Mouse (Mus musculus) right cerebral cortex, postnatal 14 days (tissue): Measurements from ENCODE around the gene Sgk1.

ENCODE experiments used
- DNase-seq: peaks from one replicate; pipeline ENCODE4 v3.0.0; 2022

Gene Sgk1

GRCm38 (mm10) chr10:21975384-21975783 is 93.4 kb downstream of the Sgk1 start:
- DNase-seq = no peak

DNA sequence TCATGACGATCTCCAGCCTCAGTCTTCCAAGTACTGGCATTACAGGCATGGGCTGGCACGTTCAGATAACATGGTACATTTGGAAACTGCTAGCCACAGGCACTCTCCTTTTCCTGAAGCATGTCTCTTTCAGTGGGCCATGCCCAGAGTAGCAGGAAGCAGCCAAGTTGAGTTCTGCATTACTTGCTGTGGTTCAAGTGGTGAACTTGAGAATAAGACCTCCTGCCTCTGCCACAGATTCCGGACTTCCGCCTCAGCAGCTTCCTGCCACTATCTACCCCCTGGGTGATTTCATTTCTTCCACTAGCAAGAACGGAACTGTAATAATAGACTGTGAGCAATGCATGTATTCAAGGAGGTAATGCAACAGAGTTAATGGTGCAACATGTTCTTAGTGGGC is 94.3 kb downstream of the Sgk1 start:
- no peak for DNase-seq

DNA sequence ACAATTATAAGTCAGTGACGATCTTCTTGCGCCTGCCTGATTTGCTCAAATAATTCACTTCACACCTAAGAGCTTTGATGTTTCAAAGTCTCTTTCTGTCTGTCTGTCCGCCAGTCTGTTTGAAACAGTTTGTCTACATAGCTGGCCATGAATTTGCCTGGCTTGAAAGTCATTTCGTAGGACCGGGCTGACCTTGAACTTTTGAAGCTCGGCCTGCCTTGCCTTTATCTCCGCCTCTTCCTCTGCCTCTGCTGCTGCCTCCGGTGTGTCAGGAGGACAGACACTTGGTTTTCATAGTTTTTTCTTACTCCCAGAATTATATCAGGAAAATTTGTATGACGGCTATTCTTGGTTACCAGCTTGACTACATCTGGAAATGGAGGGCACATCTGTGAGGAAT is 96.4 kb downstream of the Sgk1 start:
- DNase-seq = no peak

DNA sequence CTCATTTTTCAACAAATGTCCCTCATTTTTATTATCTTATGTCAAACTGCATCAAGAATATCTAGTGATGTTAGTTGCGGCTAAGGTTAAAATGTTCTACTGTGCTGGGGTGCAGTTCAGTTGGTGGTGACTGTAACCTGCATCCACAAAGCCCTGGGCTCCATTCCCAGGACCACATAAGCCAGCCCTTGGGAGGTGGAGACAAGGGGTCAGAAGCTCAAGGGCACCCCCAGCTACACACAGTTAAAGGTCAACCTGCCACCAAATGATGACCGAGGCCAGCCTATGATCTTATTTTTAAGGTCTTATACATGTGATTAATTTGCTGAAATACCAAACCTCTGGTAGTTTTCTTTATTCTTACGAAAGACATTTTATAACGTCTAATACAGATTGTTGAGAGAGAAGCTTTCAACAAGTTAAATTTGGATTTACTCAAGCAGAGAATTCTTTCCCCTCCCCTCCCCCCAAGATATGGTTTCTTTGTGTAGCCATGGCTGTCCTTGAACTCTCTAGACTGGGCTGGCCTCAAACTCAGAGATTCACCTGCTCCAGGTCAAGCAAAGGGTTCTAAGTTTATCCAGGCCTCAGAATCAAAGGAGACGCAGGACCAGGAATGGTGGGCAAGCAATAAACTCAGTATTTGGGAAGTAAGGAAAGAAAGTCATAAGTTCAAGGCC is 97.4 kb downstream of the Sgk1 start:
- no peak for DNase-seq

DNA sequence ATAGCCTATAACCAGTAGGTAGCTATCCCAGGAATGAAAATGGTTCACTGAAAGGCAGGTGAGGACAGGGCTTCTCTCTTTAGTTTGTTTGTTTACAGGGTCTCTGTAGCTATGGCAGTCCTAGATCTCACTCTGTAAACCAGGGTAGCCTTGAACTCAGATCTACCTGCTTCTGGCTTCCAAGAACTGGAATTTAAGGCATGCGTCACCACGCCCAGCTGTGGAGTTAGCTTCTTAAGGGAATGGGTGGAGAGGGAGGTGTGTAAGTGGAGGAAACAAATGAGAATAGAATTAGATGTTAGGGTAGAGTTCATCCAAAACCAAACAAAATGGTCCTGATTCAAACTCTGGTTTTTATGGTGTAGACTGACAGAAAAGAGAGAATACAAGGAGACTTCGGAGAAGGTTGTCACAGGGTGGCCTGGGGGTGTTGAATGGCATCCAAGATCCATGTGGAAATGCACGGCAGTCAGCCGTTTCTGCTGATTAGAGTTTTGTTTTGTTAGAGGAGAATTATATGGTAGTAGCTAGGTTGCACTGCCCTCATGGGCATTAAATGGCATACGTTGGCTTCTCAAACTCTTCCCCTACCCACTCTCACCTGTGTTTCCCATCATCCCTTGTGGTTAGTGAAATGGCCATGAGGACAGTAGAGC is 98.9 kb downstream of the Sgk1 start:
- DNase-seq = no peak

DNA sequence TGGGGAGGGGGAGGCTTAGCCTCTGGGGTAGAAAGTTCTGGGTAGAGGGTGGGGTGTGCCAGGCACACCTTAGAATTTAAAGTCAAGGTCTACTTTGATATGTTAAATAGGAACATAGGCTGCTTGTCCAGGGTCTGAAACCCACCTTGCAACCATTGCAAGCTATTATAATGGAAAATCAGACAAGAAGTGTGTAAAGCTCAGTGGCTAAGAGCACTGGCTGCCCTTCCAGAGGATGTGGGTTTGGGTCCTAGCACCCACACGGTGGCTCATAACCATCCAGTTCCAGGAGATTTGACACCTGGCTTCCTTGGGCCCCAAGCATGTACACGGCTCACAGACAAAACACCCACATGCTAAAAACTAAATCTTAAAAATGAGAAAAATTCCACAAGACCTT is 100.3 kb downstream of the Sgk1 start:
- no peak for DNase-seq

DNA sequence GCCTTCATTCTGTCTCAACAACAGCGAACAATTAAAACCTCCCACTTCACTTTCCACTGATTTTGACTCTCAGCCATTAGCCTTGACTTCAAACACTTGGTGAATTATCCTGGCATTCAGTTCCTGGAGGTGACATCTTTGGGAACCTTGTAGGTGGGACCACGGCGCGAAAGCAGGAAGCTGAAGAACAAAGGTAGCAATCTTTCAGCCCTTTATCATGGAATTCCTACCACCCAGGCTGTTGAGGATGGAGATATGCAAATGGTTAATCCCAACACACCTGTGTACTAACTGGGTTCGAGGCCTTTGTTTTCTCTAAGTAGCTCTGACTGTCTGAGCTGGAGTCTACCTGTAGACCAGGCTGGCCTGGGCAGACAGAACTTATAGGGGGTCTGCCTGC is 106.5 kb downstream of the Sgk1 start:
- DNase-seq = no peak

DNA sequence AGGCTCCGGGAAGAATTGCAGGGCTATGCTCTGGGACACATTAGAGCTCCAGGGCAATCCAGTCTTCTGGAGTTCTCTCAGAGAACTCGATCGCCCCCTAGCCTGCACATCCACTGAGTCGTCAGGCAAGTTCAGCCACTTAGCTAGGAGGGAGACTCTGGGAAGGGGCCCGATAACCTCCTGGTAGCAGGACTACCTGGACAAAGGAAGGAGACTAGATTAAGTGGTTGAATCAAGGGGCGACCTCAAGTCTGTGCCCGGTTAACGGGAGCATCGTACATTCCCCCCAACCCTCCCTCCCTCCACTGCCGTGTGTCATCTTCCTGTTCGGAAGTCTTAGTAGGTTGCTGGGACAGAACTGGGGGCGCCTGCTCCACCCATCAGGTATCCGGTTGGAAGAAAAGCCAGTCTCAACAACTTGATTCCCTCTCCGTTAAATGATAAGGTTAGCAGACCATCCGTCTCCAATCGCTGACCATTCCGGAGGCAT is 109.4 kb downstream of the Sgk1 start:
- peak; percentile 90 for DNase-seq

GRCm38 (mm10) chr10:21991986-21992833 is 110.2 kb downstream of the Sgk1 start:
- peak; percentile 34 for DNase-seq

DNA sequence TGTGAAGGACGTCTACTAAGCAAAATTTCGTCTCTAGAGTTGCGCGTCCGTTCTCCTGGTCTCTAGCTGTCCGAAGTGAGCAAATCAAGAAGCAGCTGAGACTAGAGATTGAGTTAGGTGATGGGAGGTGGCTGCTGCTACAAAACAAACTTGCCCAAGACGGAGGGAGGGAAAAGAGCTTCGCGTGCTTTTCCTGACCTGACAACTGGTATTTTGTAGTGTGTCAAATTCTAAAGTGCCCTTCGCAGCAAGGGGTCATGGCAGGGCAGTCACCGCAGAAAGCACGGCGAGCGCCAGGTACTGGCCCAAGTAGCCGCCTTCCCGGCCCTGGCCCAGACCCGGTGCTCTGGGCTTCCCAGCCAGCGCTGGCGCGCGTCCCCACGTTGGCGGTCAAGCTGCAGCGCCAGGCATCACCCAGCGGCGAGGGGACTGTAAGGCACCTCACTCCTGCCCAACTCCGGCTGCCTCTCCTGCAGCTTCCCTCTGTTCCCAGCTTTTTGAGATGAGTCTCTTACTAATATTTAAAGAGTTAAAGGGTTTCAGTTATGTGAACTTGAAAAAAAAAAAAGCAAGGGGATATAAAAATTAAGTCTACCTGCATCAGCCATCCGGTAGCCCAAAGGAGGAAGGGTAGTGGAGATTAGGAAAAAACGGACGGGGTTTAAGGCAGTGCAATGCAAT is 111.0 kb downstream of the Sgk1 start:
- peak; percentile 82 for DNase-seq

- peak; percentile 57 for DNase-seq
These were observed 111.8 kb downstream of the Sgk1 start for GRCm38 (mm10) chr10:21993515-21994373.

DNA sequence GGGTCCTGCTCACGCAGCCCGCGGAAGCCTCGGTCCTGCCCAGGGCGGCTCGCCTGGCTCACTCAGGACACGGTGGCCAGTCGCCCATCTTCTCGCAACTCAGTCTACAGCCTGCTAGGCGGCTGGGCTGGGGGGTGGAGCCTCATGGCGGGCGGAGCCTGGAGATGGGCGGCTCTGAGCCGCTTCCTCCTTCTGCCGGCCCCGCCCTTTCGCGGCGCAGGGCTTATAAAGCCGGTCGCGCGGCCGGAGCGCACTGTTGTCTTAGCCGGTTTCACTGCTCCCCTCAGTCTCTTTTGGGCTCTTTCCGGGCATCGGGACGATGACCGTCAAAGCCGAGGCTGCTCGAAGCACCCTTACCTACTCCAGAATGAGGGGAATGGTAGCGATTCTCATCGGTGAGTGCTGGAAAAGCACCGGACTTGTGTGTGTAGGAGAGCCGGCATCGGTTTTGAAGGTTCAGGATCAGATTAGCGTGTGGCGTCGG is 112.5 kb downstream of the Sgk1 start:
- peak; percentile 94 for DNase-seq

GRCm38 (mm10) chr10:21995221-21995620 is 113.2 kb downstream of the Sgk1 start:
- DNase-seq = peak; percentile 21

- peak; percentile 88 for DNase-seq
These were observed 113.8 kb downstream of the Sgk1 start for GRCm38 (mm10) chr10:21995661-21996308.

DNA sequence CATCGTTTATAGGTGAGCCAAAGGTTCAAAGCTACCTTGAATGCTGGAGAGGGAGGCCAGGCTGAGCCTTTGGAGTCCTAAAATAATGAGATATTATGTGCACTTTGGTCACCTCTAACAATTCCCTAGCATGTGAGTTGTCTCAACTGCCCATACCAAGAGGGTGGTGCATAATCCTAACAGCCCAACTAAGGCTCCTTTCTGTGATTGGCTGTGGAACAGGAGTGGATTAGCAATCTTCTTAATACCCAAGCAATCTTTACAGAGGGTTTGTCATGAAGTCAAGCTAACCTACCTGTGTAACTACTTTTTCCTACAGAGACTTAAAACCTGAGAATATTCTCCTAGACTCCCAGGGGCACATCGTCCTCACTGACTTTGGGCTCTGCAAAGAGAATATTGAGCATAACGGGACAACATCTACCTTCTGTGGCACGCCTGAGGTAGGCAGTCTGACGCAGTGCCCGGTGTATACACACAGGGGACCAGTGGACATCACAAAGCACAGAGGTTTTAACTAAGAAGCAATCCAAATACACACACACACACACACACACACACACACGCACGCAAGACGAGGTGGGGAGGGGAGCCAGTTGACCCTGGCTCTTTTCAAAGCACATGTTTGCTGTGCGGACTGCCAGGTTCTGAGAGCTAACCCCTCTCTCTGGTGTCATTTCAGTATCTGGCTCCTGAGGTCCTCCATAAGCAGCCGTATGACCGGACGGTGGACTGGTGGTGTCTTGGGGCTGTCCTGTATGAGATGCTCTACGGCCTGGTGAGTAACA is 114.9 kb downstream of the Sgk1 start:
- no peak for DNase-seq

DNA sequence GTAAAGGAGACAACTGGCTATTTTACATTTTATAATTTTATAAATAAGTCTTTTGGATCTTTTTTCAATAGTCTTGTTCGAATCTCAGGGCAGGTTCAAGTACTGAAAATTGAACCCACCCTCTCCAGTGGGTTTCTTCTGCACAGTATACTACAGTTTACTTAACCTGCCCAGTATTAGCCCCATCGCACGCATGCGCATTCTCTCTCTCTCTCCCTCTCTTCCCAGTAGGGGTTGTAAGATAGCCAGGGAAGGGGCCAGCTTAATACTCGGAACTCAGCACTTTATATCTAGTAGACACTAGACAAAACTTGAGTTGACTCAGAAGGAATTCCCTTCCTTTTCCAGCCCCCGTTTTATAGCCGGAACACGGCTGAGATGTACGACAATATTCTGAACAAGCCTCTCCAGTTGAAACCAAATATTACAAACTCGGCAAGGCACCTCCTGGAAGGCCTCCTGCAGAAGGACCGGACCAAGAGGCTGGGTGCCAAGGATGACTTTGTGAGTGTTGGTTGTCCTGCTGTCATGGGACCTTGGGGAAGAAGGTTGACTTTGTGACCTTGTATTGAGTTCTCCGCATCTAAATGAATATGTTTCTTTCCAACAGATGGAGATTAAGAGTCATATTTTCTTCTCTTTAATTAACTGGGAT is 115.7 kb downstream of the Sgk1 start:
- no peak for DNase-seq

- peak; percentile 18 for DNase-seq
These were observed 116.7 kb downstream of the Sgk1 start for GRCm38 (mm10) chr10:21998503-21999180.

GRCm38 (mm10) chr10:22000491-22001306 is 118.7 kb downstream of the Sgk1 start:
- DNase-seq = no peak
